Mouse (Mus musculus) testis, adult 2 months (tissue): ENCODE data around the gene Henmt1. TPM values are rescaled to one million over a fixed set of nuclear protein-coding genes. Genes with fewer than 3 reads are reported as not detected.

Source experiments
- H3K27ac ChIP-seq: fragments of 200-500 bp; 2 replicates; pipeline ENCODE4 v1.5.1; 2012; ENCODE audit warnings: low read depth, low read length; ENCODE audit not compliant: control insufficient read depth, insufficient read depth
- H3K27me3 ChIP-seq: fragments of 200-500 bp; 2 replicates; pipeline ENCODE4 v1.6.1; 2012; ENCODE audit warnings: mild to moderate bottlenecking, low read length, moderate library complexity; ENCODE audit not compliant: control insufficient read depth, insufficient read depth
- H3K36me3 ChIP-seq: fragments of 200-500 bp; 2 replicates; pipeline ENCODE4 v1.6.1; 2012; ENCODE audit warnings: mild to moderate bottlenecking, low read length; ENCODE audit not compliant: control insufficient read depth, insufficient read depth
- H3K4me1 ChIP-seq: fragments of 200-500 bp; 2 replicates; pipeline ENCODE4 v1.6.1; 2012; ENCODE audit warnings: low read length; ENCODE audit not compliant: control insufficient read depth, insufficient read depth
- H3K4me3 ChIP-seq: fragments of 200-500 bp; 2 replicates; pipeline ENCODE4 v1.5.1; 2012; ENCODE audit warnings: low read depth, mild to moderate bottlenecking, low read length, moderate library complexity, mixed read lengths; ENCODE audit not compliant: control insufficient read depth
- CTCF ChIP-seq: fragments of 200-500 bp; IDR thresholded peaks from 2 replicates; pipeline ENCODE4 v1.5.1; 2012; ENCODE audit warnings: low read depth, mild to moderate bottlenecking, inconsistent platforms, low read length, moderate library complexity; ENCODE audit not compliant: control insufficient read depth, insufficient read depth, insufficient replicate concordance
- POLR2A ChIP-seq: fragments of 200-500 bp; IDR thresholded peaks from 2 replicates; pipeline ENCODE4 v1.6.1; 2012; ENCODE audit warnings: low read depth, mild to moderate bottlenecking, inconsistent platforms, low read length, moderate library complexity; ENCODE audit not compliant: control insufficient read depth
- polyA plus RNA-seq: library from polyadenylated mRNA; depleted of rRNA; stranded (reverse); fragments of >200 nt; gene quantifications from 2 replicates; pipeline ENCODE4 v1.2.3, GENCODE M21; 2012

The Henmt1 gene
- polyA plus RNA-seq, 1 experiment: 21.7 TPM

DNA sequence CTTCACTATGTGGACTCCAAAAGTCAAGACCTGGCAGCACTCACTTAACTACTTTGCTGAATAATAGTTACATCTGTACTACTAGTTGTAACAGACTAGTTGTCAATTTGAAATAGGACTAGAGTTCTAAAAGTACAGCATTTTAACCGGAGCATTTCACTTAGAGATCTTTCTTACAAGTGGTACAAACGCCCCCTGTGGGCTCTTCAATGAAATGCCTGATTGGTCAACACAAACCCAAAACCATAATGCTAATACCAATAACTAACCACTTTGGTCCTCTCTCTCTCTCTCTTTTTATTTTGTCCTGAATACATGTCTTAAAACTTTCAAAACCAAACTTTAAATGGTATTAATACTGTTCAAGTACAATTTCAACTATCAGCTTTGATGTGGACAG lies 37.6 kb upstream of the Henmt1 start:
- TF ChIP-seq CTCF: no peak
- no peak for TF ChIP-seq POLR2A
- Histone ChIP-seq H3K27ac (no peak overlapping the region), H3K4me1 (no peaks in the 10 kb centered on the region), H3K27me3 (no peaks in the 10 kb centered on the region), H3K36me3 (no peaks in the 10 kb centered on the region; the same call in 1 of the 2 replicates), H3K4me3 (no peak overlapping the region)

DNA sequence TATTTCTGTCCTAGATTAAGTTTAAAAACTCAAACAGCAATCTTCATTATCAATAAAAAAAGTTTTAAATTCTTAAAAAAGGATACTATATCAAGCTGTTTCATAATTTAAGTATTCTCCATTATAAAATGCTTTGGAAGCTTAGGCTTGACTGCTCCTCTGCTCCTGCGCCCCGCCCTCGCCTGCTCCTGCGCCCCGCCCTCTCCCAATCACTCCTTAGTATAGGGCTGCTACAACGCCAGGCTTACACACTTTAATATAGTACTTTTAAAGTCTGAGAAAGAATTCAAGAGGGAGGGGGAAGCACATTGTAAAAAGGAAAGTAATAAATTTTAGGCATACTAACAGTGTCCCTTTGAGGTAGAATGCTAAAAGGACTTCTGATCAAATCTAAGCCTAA lies 36.7 kb upstream of the Henmt1 start:
- H3K4me3 ChIP-seq: no peak overlapping the region
- TF ChIP-seq CTCF (no peak), POLR2A (no peak)
- H3K27me3 ChIP-seq: no peaks in the 10 kb centered on the region
- no peaks in the 10 kb centered on the region; the same call in 1 of the 2 replicates for H3K36me3 ChIP-seq
- no peaks in the 10 kb centered on the region for H3K4me1 ChIP-seq
- H3K27ac ChIP-seq: no peak overlapping the region

DNA sequence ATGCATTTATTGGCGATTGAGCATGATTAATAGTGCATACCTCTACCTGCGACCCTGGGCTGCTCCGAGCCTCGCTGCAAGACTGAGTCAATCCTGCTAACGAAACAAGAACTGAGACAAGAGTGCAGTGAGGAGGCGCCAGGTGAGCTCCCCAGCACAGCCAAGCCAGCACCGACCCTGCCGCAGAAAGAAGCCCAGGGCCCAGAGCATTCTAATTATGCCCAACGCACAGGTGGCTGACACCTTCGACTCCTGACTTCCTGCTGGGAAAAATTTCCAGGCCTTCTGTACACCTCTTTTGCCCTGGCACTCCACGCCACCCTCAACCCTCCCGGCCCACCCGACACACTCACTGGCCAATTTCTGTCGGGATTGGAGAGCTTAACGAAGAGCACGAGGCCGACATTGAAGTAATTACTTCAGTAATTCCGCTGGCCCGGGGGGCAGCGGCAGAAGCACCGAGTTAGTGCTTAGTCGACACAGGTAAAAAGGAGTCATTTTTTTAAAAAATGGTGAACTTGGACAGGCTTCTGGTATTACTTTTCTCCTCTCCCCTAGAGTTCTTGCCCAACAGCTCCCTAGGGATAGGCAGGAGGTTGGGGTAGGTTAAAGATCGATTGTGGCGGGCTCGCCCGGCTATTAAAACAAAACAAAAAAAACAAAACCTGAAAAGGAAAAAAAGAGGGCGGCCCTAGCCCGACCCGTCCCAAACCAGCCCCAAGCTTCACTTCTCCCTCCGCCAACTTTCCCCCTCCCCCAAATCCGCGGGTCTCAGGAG lies 29.2 kb upstream of the Henmt1 start:
- Histone ChIP-seq H3K4me1 (peaks cover 20% of the 10 kb centered on the region), H3K36me3 (no peaks in the 10 kb centered on the region; the same call in 1 of the 2 replicates), H3K27me3 (no peaks in the 10 kb centered on the region), H3K27ac (peak overlapping the region; percentile 96), H3K4me3 (peak overlapping the region; percentile 96)
- TF ChIP-seq CTCF (no peak), POLR2A (no peak; the same call in 1 of the 2 replicates)

DNA sequence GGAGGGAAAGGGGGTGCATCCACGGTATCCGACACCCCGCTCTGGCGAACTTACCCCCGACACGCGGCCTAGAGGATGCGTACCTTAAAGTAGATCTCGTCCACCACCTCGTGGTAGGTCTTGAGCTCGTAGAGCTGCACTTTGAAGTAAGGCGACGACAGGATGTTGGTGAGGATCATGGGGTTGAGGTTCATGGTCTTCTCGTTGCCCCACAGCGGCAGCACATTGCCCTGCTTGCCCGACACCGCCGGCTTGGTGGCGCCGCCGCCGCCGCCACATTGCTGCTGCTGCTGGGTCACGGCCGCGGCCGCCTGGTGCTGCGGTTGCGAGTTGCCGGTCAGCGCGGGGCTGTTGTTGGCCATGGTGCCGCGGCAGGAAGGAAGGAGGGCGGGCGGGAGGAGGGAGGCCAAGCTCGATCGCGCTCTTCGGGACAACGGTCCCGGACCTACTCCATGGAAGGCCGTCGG lies 28.6 kb upstream of the Henmt1 start:
- H3K4me3 ChIP-seq: peak overlapping the region; percentile 96
- no peaks in the 10 kb centered on the region; the same call in 1 of the 2 replicates for H3K36me3 ChIP-seq
- peak overlapping the region; percentile 96 for H3K27ac ChIP-seq
- TF ChIP-seq POLR2A: no peak; the same call in none of the 2 replicates
- TF ChIP-seq CTCF: no peak; the same call in 1 of the 2 replicates
- no peaks in the 10 kb centered on the region for H3K27me3 ChIP-seq
- peaks cover 20% of the 10 kb centered on the region for H3K4me1 ChIP-seq

DNA sequence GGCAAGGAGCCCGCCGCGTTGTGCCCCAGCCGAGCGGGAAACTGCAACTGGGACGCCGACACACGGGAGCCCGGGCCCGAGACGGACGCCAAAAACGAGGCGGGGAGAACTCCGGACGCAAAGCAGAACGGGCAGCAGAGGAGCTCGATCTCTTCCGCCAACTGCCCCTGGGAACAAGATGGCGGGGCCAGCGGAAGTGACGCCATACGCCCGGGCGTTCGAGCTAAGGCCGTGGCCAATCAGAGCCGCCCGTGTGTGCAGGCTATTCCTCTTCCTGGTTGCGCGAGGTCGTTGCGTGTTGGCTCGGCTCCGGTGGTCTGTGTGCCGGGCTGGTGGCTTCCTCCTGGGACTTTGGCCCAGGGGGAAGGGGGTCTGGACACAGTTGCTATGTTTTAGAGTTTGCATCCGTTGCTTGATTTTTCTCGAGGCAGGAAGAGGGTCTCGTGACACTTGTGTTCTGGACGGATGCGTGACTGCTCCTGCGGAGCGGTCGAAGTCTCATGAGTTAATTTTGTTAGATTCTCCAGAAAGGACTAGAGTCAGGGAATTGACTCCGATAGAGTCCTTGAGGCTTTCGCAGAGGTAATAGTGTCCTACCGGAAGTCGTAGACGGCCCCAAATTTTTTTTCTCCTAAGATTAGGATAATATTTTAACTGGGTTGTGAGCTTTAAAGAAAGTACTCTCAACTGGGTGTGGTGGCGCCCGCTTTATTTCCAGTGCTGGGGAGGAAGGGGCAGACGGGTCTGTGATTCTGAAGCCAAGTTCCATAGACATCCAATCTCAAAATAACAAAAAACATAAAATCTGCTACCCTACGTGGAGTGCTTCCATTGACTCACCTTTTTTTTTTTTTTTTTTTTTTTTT lies 27.9 kb upstream of the Henmt1 start, which contains the start of gene Prpf38b:
Prpf38b (minus strand) TSS at position 180 of the 866 bp plus-strand sequence.
- H3K4me1 ChIP-seq: peaks cover 20% of the 10 kb centered on the region
- H3K36me3 ChIP-seq: no peaks in the 10 kb centered on the region; the same call in 1 of the 2 replicates
- TF ChIP-seq CTCF (0 out of 2 replicates have a peak, but pooled peaks have one; percentile 12), POLR2A (peak; percentile 96)
- no peaks in the 10 kb centered on the region for H3K27me3 ChIP-seq
- peak within 1 kb of the TSS; percentile 96 for H3K4me3 ChIP-seq
- peak within 1 kb of the TSS; percentile 96 for H3K27ac ChIP-seq

DNA sequence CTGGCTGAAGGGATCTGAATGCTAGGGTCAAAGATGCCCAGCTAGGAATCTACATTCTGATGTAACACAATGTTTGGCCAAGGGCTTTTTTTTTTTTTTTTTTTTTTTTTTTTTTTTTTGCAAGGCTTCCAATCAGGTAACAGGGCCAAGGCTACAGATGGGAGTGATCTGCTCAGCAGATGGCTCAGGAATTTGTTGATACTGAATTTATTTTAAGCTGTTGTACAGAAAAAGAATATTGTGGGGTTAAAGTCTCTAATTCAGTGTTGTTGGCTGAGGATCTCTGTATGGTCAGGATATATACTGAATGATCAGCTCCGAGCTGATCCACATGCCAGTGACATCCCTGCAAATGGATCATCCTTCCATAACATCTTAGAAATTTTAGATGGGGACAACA lies 23.7 kb upstream of the Henmt1 start:
- Histone ChIP-seq H3K27me3 (no peaks in the 10 kb centered on the region), H3K27ac (no peak overlapping the region), H3K4me3 (no peak overlapping the region), H3K36me3 (no peaks in the 10 kb centered on the region), H3K4me1 (peaks cover 12% of the 10 kb centered on the region)
- TF ChIP-seq CTCF (no peak), POLR2A (no peak)

DNA sequence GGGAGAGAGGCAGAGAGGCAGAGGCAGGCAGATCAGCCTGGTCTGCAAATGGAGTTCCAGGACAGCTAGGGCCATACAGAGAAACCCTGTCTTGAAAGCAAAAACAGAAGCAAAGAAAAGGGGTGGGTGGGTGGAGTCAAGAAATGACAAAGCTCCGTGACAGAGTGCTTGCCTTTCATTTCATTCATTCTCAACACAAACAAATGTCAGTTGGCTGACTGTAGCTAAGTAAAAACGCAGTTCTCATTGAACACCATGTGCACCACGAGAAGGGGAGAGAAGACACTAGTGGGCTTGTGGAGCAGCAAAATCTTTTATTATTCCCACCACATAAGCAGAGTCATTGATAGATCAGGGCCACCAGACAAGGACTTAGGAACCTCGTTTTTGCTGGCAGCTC lies 22.8 kb upstream of the Henmt1 start:
- no peak overlapping the region for H3K4me3 ChIP-seq
- peaks cover 12% of the 10 kb centered on the region for H3K4me1 ChIP-seq
- TF ChIP-seq POLR2A (no peak), CTCF (no peak)
- no peaks in the 10 kb centered on the region for H3K36me3 ChIP-seq
- H3K27me3 ChIP-seq: no peaks in the 10 kb centered on the region
- H3K27ac ChIP-seq: no peak overlapping the region
